Mouse (Mus musculus) ovary, adult 18-20 months (tissue): ENCODE measurements around the gene Diablo.
"Not testable (repeated sequence)": the region's sequence is repeated elsewhere in the genome, so short reads cannot be mapped to it uniquely, and the experiment has no call there.

Experiments used
- DNase-seq: peaks from one replicate; pipeline ENCODE4 v3.0.0; 2022; ENCODE audit warnings: low spot score, mixed read lengths

Diablo gene

DNA sequence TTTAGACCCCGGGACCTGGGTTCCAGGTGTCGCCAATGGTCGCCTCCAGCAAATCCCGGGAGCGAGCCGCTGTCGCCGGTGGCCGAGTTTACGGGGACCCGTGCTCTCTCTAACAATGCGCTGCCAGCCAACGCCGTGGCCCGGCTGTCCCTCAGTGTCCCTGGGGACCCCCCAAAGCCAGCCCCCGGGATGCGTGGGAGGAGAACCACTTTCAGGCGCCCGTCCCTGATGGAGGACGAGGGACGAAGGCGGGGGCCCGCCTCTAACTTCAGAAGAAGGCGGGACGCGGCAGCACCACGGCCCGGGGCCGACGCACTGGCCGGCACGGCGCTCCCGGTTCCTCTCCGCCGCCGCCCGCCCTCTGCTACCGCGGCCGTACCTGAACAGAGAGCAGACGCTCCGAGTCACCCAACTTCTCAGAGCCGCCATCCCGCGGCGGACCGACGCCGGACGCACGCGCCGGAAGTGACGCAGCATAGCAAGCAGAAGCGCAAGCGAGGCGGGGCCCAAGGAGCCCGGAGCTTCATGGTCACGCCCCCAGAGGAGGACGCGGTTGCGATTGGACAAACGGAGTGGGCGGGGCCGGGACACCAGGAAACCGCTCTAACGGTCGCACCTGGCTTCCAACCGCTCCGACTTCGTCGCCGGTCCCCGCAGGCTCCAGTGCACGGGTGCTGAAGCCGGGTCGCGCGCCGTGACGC, at the start of gene Diablo:
Gene Diablo (minus strand): TSS at position 485 of the 701 bp plus-strand sequence.
- DNase-seq: peak; percentile 95

GRCm38 (mm10) chr5:123573362-123573761, 49.4 kb upstream of the Diablo start:
- no peak for DNase-seq

GRCm38 (mm10) chr5:123572357-123573186, 48.6 kb upstream of the Diablo start, which contains the start of gene Vps33a:
Gene Vps33a, minus strand, starts transcription at chr5:123573038.
- DNase-seq: peak; percentile 97

DNA sequence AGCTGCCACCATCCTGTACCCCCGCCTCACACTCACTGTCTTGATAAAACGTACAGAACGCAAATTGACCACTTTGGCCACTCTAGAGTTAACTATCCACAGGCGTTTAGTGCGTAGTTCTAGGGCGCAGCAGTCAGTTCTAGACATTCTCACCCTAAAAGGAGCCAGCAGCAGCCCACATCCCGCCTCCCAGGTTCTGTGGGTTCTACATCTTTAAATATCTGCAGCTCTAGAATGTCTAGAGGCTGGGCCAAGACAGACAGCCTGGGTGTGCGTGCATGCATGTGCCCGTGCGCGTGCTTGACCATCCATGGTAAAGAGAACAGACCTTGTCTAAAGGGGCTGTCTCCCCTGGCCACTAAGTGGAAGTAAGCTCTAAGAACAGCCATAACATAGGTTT, 37.2 kb upstream of the Diablo start:
- DNase-seq: no peak

DNA sequence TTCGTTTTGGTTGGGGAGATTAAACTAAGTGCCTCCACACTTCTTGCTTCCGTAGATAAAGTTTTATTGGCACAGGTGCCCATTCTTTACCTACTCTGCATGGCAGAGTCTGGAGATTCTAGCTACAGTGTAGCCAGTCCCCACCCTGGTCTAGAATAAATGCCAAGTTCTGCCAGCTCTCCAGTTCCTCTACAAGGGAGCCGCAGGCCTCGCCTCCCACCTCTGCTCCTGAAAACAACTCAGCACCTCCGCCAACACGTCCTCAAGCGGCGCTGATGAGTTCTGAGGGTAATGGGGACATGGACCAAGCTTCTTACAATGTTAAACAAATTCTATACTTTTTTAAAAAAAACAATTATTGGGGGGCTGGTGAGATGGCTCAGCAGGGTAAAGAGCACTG, 35.6 kb upstream of the Diablo start:
- DNase-seq: no peak

DNA sequence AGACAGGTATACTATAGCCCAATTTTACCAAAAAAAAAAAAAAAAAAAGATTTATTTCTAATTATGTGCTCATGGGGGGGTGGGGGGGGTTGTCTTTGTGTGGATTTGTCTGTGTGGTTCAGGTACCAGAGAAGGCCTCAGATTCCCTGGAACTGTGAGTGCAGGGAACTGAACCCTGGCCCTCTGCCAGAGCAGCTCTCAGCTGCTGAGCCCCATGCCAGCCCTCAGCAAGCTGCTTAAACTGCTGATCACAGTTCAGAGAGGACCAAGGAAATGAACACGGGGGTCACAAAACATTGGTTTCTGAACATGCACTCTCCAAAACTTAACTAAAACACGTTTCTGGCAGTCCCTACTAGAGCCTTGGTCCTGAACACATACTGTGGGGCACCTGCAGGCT, 32.5 kb upstream of the Diablo start:
- no peak for DNase-seq

DNA sequence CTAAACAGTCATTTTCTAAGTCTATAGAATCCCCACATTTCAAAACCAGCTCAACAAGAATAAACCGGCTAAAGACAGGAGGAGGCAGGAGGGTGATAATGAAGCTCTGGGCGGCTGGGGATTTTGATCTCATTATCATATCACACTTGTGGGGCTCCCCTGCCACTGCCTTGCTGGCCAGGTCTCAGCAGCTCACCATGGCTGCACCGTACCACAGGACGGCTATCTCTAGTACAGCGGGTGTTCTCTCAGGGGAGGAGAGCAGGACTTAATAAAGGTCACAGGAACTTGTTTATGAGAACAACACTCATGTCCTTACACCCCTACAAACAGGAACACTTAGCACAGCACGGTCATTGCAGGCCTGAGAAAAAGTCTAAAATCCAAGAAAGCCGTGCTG, 31.7 kb upstream of the Diablo start:
- DNase-seq: no peak

DNA sequence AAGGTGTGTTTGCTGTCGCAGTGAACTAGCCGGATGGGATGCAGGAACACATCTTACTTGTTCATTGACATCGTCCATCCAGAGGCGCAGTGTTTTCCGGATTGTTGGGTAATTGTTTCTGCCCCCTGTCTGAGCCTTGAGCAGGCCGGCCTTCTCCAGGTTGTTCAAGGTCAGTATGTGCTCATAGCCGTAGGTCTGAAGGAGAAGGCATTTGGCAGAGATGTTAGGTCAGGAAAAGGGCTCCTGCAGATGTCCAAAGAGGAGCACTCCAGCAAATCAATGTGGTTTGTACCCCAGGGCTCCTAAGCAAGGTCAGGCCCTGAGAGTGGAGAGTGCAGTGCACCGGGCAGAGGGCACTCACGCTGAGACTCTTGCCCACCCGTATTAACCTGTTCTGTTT, 9.8 kb upstream of the Diablo start:
- peak; percentile 45 for DNase-seq

GRCm38 (mm10) chr5:123530056-123530455, 6.1 kb upstream of the Diablo start:
- no peak for DNase-seq

DNA sequence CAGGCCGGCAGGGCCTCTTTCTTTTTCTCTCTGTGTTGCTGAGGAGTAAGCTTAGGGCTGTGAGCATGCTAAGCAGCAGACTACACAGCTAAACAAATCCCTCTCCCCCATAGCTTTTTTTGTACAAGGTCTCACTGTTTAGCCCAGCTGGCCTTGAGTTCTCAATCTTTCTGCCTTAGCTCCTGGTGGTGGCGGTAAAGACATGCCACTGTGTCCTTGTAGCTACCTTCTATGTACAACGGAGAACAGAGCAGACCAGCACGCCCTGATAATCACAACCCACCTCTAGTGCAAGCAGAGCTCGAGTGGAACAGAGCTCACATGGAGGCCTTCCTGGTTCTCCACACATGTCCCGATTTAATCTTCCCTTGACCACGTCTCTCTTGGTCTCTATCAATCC, 4.7 kb upstream of the Diablo start:
- DNase-seq: peak; percentile 68

DNA sequence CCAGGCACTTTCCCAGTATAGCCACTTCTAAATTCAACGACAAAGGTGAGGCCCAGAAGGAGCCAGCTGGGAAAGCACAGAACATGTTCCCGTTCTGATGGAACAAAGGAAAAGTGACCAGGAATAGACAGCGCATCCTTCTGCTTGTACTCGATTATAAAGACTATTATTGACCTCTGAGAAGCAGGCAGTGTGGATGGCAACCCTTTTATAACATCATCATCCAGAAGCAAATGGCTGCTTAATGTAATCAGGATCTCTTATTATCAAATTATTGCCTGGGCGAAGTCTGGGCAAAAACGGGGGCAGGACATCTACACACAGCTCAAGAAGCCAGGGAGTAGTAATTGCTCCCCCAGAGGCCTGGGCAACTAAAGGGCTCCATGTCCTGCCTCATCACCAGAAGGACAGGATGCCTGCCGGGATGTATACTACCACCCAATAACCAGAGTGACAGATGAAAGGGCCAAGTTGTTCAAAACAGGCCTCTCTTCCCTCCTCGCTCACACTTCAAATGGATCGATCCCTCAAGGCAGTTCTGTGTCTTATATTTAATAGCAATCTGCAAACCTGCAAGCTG, 2.0 kb upstream of the Diablo start:
- no peak for DNase-seq

- peak; percentile 1 for DNase-seq
Measured at GRCm38 (mm10) chr5:123525281-123525680, 1.3 kb upstream of the Diablo start, which contains the start of gene Gm49027. Gene Gm49027, minus strand, starts transcription at chr5:123525488.

- DNase-seq: no peak
Measured at GRCm38 (mm10) chr5:123524393-123524750, 396 bp upstream of the Diablo start.

DNA sequence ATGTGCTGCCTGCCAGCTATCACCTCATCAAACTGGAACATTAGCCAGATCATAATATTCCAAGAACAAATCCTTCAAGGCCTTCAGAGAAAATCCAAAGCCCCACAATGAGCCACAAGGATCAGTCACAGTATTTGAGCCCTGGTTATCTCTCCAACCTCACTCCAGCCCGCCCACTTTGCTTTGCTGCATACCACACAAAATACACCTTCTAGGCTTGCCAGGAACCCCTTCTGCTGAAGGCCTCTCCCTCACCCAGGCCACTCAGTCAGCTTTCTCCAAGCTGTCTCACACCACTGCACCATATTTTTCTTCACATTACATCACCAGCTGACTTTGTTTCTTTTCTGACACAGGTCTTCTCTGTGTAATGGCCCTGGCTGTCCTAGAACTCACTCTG, 1.8 kb downstream of the Diablo start:
- DNase-seq: no peak

GRCm38 (mm10) chr5:123521621-123522020, 2.4 kb downstream of the Diablo start:
- DNase-seq: no peak

GRCm38 (mm10) chr5:123520666-123521065, 3.3 kb downstream of the Diablo start:
- DNase-seq: no peak

GRCm38 (mm10) chr5:123514871-123515270, 9.1 kb downstream of the Diablo start:
- DNase-seq: no peak

- DNase-seq: no peak
Measured at GRCm38 (mm10) chr5:123512102-123512501, 11.9 kb downstream of the Diablo start.

GRCm38 (mm10) chr5:123511426-123511825, 12.6 kb downstream of the Diablo start:
- DNase-seq: not testable (repeated sequence)

DNA sequence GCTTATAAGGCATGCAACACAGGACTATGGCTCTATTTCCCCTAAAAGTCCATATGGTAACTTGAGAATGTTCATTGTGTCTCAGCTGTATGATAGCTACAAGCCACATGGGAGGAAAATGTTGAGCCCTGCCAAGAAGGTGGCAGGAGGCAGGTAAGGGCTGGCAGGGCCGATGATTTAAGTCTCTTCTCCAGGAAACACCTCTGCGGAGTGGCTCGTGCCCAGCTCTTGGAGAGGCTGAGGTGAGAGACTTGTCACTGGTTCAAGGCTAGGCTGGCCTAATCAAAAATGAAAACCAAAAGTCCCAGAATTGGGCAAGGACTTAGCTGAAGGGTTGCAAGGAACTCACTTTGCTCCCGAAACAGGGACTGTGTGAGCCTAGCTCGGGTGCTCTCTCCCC, 13.8 kb downstream of the Diablo start, which contains the start of gene B3gnt4:
Gene B3gnt4 (plus strand): TSS at position 301 of the 400 bp plus-strand sequence.
- DNase-seq: no peak

- DNase-seq: no peak
Measured at GRCm38 (mm10) chr5:123508921-123509320, 15.1 kb downstream of the Diablo start.

- peak; percentile 78 for DNase-seq
Measured at GRCm38 (mm10) chr5:123507936-123508723, 15.8 kb downstream of the Diablo start.
